Mouse (Mus musculus) macrophage (primary cell): ENCODE measurements at regions not wholly inside any gene's neighbourhood (a gene's known extent, or its start where the extent isn't known, plus 50 kb on each side); places are given as distances from the start of the nearest gene placed in this dataset.

Experiments used
- H3K27ac ChIP-seq: fragments of 350-480 bp; formaldehyde crosslinking; 2 replicates; pipeline ENCODE4 v1.9.0; 2021
- H3K36me3 ChIP-seq: fragments of 350-480 bp; formaldehyde crosslinking; 2 replicates; pipeline ENCODE4 v1.9.0; 2021; ENCODE audit errors: inconsistent target
- H3K4me3 ChIP-seq: fragments of 350-480 bp; formaldehyde crosslinking; 2 replicates; pipeline ENCODE4 v1.9.0; 2021; ENCODE audit errors: inconsistent target
- H3K79me2 ChIP-seq: fragments of 350-480 bp; formaldehyde crosslinking; 2 replicates; pipeline ENCODE4 v1.9.0; 2021; ENCODE audit errors: inconsistent target
- WGBS: methylation state at CpG from one replicate; pipeline ENCODE4 v1.1.7; 2026; ENCODE audit warnings: inconsistent platforms; ENCODE audit not compliant: missing documents; 5-methylcytosine and 5-hydroxymethylcytosine counted together

- Histone ChIP-seq H3K36me3 (no peaks in the 10 kb centered on the region), H3K79me2 (no peaks in the 10 kb centered on the region), H3K27ac (no peak overlapping the region), H3K4me3 (no peak overlapping the region)
- WGBS, result 32% methylated on average over 2 of the region's 2 CpGs
These were observed 57.3 kb upstream of the Eda2r start for GRCm38 (mm10) chrX:97434327-97434726.

- 21% methylated on average over 6 of the region's 6 CpGs for WGBS
- no peaks in the 10 kb centered on the region for H3K79me2 ChIP-seq
- peak overlapping the region; percentile 12; the same call in 1 of the 2 replicates for H3K4me3 ChIP-seq
- H3K27ac ChIP-seq, result no peak overlapping the region
- no peaks in the 10 kb centered on the region for H3K36me3 ChIP-seq
These were observed 54.4 kb upstream of the Eda2r start for GRCm38 (mm10) chrX:97431391-97431803.
